Mouse (Mus musculus): ENCODE results near the gene Gm3383.
"Not testable (repeated sequence)": the region's sequence is repeated elsewhere in the genome, so short reads cannot be mapped to it uniquely, and the experiment has no call there.

The Gm3383 gene

GRCm38 (mm10) chr14:5807882-5808281, at the start of gene Gm3383:
TSS of gene Gm3383 (minus strand) at chr14:5807982.
- not testable (repeated sequence) for ATAC-seq (ENCODE audit: insufficient number of reproducible peaks, low FRiP score, low TSS enrichment)

GRCm38 (mm10) chr14:5855911-5856310, 48.1 kb upstream of the Gm3383 start:
- not testable (repeated sequence) for ATAC-seq (ENCODE audit: insufficient number of reproducible peaks, low FRiP score, low TSS enrichment)

GRCm38 (mm10) chr14:5830229-5830628, 22.4 kb upstream of the Gm3383 start, which contains the start of gene Gm3424:
TSS of gene Gm3424 (minus strand) at chr14:5830329.
- not testable (repeated sequence) for ATAC-seq (ENCODE audit: insufficient number of reproducible peaks, low FRiP score, low TSS enrichment)

GRCm38 (mm10) chr14:5812699-5813356, 5.0 kb upstream of the Gm3383 start:
- ATAC-seq (ENCODE audit: insufficient number of reproducible peaks, low FRiP score, low TSS enrichment): not testable (repeated sequence)

GRCm38 (mm10) chr14:5741477-5741876, 66.3 kb downstream of the Gm3383 start, which contains the start of gene Gm3373:
TSS of gene Gm3373 (minus strand) at chr14:5741577.
- ATAC-seq (ENCODE audit: insufficient number of reproducible peaks, low FRiP score, low TSS enrichment): not testable (repeated sequence)

- ATAC-seq (ENCODE audit: insufficient number of reproducible peaks, low FRiP score, low TSS enrichment): not testable (repeated sequence)
Measured at GRCm38 (mm10) chr14:5687357-5687756, 120.4 kb downstream of the Gm3383 start, which contains the start of gene Gm9603. TSS of gene Gm9603 (minus strand) at chr14:5687457.

GRCm38 (mm10) chr14:5632928-5633327, 174.9 kb downstream of the Gm3383 start, which contains the start of gene Gm8265:
TSS of gene Gm8265 (minus strand) at chr14:5633028.
- ATAC-seq (ENCODE audit: insufficient number of reproducible peaks, low FRiP score, low TSS enrichment): not testable (repeated sequence)

Data from cerebellum, adult (tissue).